Mouse (Mus musculus) hindbrain, embryonic 16.5 days (tissue): ENCODE data around the gene Adrb1. TPM values are rescaled to one million over a fixed set of nuclear protein-coding genes. Genes with fewer than 3 reads are reported as not detected.
"Not testable (repeated sequence)": the region's sequence is repeated elsewhere in the genome, so short reads cannot be mapped to it uniquely, and the experiment has no call there.

Experiments
- ATAC-seq: fragments of 200-750 bp; cut with Nextera tagmentation; 2 replicates; pipeline ENCODE4 v1.8.0; 2017; ENCODE audit warnings: moderate TSS enrichment, moderate library complexity
- H3K27ac ChIP-seq: fragments of 300-500 bp; sonication (generic); 2 replicates; pipeline ENCODE4 v1.5.1; 2014; ENCODE audit warnings: low read depth, mild to moderate bottlenecking, control low read depth, low read length, moderate library complexity
- H3K27me3 ChIP-seq: fragments of 300-500 bp; sonication (generic); replicated peaks from 2 replicates; pipeline ENCODE4 v1.6.1; 2014; ENCODE audit warnings: low read length; ENCODE audit not compliant: control insufficient read depth, insufficient read depth
- H3K36me3 ChIP-seq: fragments of 300-500 bp; sonication (generic); 2 replicates; pipeline ENCODE4 v1.6.1; 2014; ENCODE audit warnings: mild to moderate bottlenecking, low read length, moderate library complexity, mixed read lengths; ENCODE audit not compliant: control insufficient read depth, insufficient read depth
- H3K4me1 ChIP-seq: fragments of 300-500 bp; sonication (generic); 2 replicates; pipeline ENCODE4 v1.6.1; 2014; ENCODE audit warnings: low read depth, low read length; ENCODE audit not compliant: control insufficient read depth, insufficient read depth
- H3K4me2 ChIP-seq: fragments of 300-500 bp; sonication (generic); 2 replicates; pipeline ENCODE4 v1.6.1; 2014; ENCODE audit warnings: mild to moderate bottlenecking, low read length, control low read depth, moderate library complexity
- H3K4me3 ChIP-seq: fragments of 300-500 bp; sonication (generic); 2 replicates; pipeline ENCODE4 v1.5.1; 2014; ENCODE audit warnings: mild to moderate bottlenecking, low read length, control low read depth, moderate library complexity
- H3K9ac ChIP-seq: fragments of 300-500 bp; sonication (generic); 2 replicates; pipeline ENCODE4 v1.6.1; 2014; ENCODE audit warnings: low read depth, mild to moderate bottlenecking, control low read depth, low read length, moderate library complexity
- H3K9me3 ChIP-seq: fragments of 300-500 bp; sonication (generic); 2 replicates; pipeline ENCODE4 v1.6.1; 2014; ENCODE audit warnings: mild to moderate bottlenecking, low read length, moderate library complexity; ENCODE audit not compliant: control insufficient read depth
- WGBS: fragments of 180-500 bp; shearing (Covaris S2); extraction: QIAGEN DNeasy Blood & Tissue Kit; methylation state at CpG from one replicate; pipeline ENCODE4 v1.1.7; 2014; 5-methylcytosine and 5-hydroxymethylcytosine counted together
- polyA plus RNA-seq: library from polyadenylated mRNA; unstranded; fragments of >200 nt; fragmentation: Nextera tagmentation; extraction: Ambion mirVana; gene quantifications from 2 replicates; pipeline ENCODE4 v1.2.1, GENCODE M21; 2015

Gene Adrb1
- polyA plus RNA-seq, 1 experiment from 2014 or later = 0.56 TPM

- Histone ChIP-seq H3K4me3 (no peak overlapping the region), H3K9ac (no peak overlapping the region), H3K27ac (no peak overlapping the region), H3K36me3 (no peaks in the 10 kb centered on the region), H3K4me2 (no peak overlapping the region), H3K4me1 (no peaks in the 10 kb centered on the region), H3K27me3 (0 out of 2 replicates have a peak, but pooled peaks cover 2% of the 10 kb centered on the region), H3K9me3 (no peaks in the 10 kb centered on the region)
- 69% methylated on average over 7 of the region's 7 CpGs for WGBS
- no peak for ATAC-seq
Observed at GRCm38 (mm10) chr19:56734033-56734572, 12.1 kb downstream of the Adrb1 start.

GRCm38 (mm10) chr19:56735747-56736146, 13.7 kb downstream of the Adrb1 start:
- Histone ChIP-seq H3K36me3 (no peaks in the 10 kb centered on the region), H3K9ac (no peak overlapping the region), H3K4me3 (no peak overlapping the region), H3K27ac (no peak overlapping the region), H3K27me3 (no peaks in the 10 kb centered on the region), H3K4me1 (no peaks in the 10 kb centered on the region), H3K9me3 (no peaks in the 10 kb centered on the region), H3K4me2 (no peak overlapping the region)
- ATAC-seq = no peak
- 73% methylated on average over 4 of the region's 4 CpGs for WGBS

- Histone ChIP-seq H3K9me3 (no peaks in the 10 kb centered on the region), H3K27ac (no peak overlapping the region), H3K9ac (no peak overlapping the region), H3K27me3 (no peaks in the 10 kb centered on the region), H3K4me3 (no peak overlapping the region), H3K4me2 (no peak overlapping the region), H3K36me3 (no peaks in the 10 kb centered on the region), H3K4me1 (no peaks in the 10 kb centered on the region)
- ATAC-seq = no peak
- WGBS = 73% methylated on average over 5 of the region's 5 CpGs
Observed at GRCm38 (mm10) chr19:56736287-56736686, 14.3 kb downstream of the Adrb1 start.

DNA sequence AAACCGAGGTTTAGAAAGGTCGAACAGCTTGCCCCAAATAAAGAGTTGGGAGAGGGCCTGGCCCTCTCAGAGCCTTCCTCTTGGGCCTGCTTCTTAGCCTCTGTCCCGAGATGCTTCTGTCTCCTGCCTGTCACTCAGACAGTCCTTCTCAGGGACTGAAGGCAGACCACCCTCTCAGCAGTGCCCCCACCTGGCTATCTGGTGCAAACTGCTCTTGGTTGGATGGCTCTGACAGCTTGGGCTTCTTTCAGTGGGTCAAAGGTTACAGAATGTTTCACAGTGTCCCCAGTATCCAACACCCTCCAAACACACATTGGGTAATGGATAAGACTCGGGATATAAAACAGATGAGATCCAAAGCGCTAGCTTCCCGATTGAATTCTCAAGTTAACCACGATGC, 23.1 kb downstream of the Adrb1 start:
- H3K9ac ChIP-seq = no peak overlapping the region
- no peak overlapping the region for H3K4me3 ChIP-seq
- no peak overlapping the region for H3K27ac ChIP-seq
- no peaks in the 10 kb centered on the region for H3K27me3 ChIP-seq
- no peaks in the 10 kb centered on the region for H3K9me3 ChIP-seq
- H3K4me2 ChIP-seq = no peak overlapping the region
- H3K4me1 ChIP-seq = no peaks in the 10 kb centered on the region
- WGBS = 68% methylated on average over 7 of the region's 7 CpGs
- no peaks in the 10 kb centered on the region for H3K36me3 ChIP-seq
- ATAC-seq = no peak

DNA sequence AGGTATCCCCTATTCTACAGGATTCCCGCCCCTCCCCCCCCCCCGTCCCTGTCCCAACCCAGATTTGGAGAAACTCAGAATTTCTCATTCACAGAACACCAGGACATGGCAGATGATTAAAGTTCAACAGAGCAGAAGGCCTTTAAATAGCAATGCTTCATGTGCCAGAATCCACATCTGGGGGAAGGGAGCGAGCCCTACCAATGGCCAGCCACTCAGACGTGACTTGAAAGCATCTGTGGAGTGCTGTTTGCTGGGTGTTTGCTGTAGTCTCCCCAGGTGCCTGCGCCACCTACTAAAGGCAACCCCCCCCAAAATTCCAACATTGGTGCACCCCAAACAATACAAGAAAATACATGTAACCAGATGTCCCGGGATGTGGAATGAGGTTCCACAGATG, 23.5 kb downstream of the Adrb1 start:
- Histone ChIP-seq H3K9me3 (no peaks in the 10 kb centered on the region), H3K27me3 (no peaks in the 10 kb centered on the region), H3K9ac (no peak overlapping the region), H3K36me3 (no peaks in the 10 kb centered on the region), H3K27ac (no peak overlapping the region), H3K4me1 (no peaks in the 10 kb centered on the region), H3K4me3 (no peak overlapping the region), H3K4me2 (no peak overlapping the region)
- no peak for ATAC-seq
- 72% methylated on average over 6 of the region's 6 CpGs for WGBS

DNA sequence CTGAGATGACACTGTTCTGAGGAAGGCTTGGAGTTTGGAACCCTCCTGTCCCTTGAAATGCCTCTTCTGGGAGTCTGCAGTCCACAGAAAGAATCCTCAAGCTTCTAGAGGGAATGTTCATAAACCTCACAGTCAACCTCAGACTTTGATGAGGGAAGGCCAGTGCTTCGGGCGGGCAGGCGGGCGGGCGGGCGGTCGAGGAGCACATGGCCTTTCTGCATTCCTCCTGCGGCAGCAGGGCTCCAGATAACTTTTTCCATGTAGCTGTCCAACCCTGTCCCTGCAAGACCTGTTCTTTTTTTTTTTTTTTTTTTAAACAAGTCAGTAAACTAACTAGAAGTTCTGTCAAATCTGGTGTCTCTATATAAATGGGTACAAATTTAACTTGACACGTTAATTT, 24.6 kb downstream of the Adrb1 start:
- Histone ChIP-seq H3K4me2 (no peak overlapping the region), H3K36me3 (no peaks in the 10 kb centered on the region), H3K27ac (no peak overlapping the region), H3K4me3 (no peak overlapping the region), H3K4me1 (no peaks in the 10 kb centered on the region), H3K27me3 (no peaks in the 10 kb centered on the region), H3K9ac (no peak overlapping the region), H3K9me3 (no peaks in the 10 kb centered on the region)
- WGBS = 94% methylated on average over 9 of the region's 9 CpGs
- no peak for ATAC-seq

- 75% methylated on average over 10 of the region's 10 CpGs for WGBS
- no peak for ATAC-seq
- no peak overlapping the region for H3K4me3 ChIP-seq
- no peak overlapping the region for H3K27ac ChIP-seq
- H3K27me3 ChIP-seq = no peaks in the 10 kb centered on the region
- H3K9ac ChIP-seq = no peak overlapping the region
- H3K4me1 ChIP-seq = no peaks in the 10 kb centered on the region
- no peaks in the 10 kb centered on the region for H3K9me3 ChIP-seq
- no peaks in the 10 kb centered on the region for H3K36me3 ChIP-seq
- H3K4me2 ChIP-seq = no peak overlapping the region
Observed at GRCm38 (mm10) chr19:56747878-56748277, 25.9 kb downstream of the Adrb1 start.

- Histone ChIP-seq H3K9me3 (no peaks in the 10 kb centered on the region), H3K9ac (no peak overlapping the region), H3K36me3 (no peaks in the 10 kb centered on the region), H3K4me2 (no peak overlapping the region), H3K4me1 (no peaks in the 10 kb centered on the region), H3K4me3 (no peak overlapping the region), H3K27me3 (no peaks in the 10 kb centered on the region), H3K27ac (no peak overlapping the region)
- 49% methylated on average over 3 of the region's 3 CpGs for WGBS
- no peak for ATAC-seq
Observed at GRCm38 (mm10) chr19:56749343-56749742, 27.3 kb downstream of the Adrb1 start.

DNA sequence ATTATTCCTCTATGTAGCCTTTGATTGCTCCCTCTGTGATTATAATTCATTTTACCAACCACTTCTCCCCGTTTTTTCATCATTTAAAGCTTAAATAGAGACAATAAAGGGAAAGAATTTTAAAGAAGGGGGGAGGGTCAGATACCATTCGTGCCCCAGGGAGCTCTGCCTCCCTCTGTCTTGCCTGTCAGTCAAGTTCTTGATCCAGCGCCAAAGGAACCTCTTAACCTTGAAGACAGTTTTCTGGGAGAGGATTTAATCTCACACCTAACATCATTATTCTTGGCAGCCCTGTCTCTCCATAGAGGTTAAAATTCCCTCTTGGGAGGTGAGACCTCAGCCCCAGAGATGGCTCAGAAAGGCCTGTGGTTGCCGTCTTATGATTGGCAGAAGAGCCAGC, 28.7 kb downstream of the Adrb1 start:
- Histone ChIP-seq H3K4me1 (no peaks in the 10 kb centered on the region), H3K9ac (no peak overlapping the region), H3K4me3 (no peak overlapping the region), H3K27me3 (no peaks in the 10 kb centered on the region), H3K36me3 (no peaks in the 10 kb centered on the region), H3K27ac (no peak overlapping the region), H3K4me2 (no peak overlapping the region), H3K9me3 (no peaks in the 10 kb centered on the region)
- no peak for ATAC-seq
- WGBS = 16% methylated on average over 4 of the region's 4 CpGs

DNA sequence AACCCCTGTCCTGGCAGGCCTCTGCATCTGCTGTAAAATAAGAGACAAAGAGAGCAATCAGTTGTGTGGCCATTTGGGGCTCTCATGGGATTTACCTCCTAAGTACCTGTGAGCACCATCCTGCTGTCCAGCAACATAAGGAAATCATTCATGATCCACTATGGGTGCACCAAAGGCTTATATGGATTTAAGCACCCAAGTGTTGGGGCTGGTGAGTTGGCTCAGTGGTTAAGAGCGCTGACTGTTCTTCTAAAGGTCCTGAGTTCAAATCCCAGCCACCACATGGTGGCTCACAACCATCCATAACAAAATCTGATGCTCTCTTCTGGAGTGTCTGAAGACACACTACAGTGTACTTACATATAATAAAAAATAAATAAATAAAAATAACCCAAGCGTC, 32.5 kb downstream of the Adrb1 start:
- ATAC-seq, H3K4me2 ChIP-seq: not testable (repeated sequence)

More for the DNA sequence above, 32.5 kb downstream of the Adrb1 start:
- H3K9ac ChIP-seq, H3K27me3 ChIP-seq, H3K4me1 ChIP-seq, H3K36me3 ChIP-seq, H3K9me3 ChIP-seq, H3K4me3 ChIP-seq, H3K27ac ChIP-seq: not testable (repeated sequence)
- WGBS = 95% methylated on average over 2 of the region's 2 CpGs
